Mouse (Mus musculus) megakaryocyte, embryonic 14.5 days (primary cell): ENCODE measurements around the gene Eri3.

ENCODE experiments used
- FLI1 ChIP-seq: IDR thresholded peaks from 2 replicates; pipeline ENCODE4 v1.6.1; 2012; ENCODE audit warnings: low read length, inconsistent platforms, mixed read lengths
- GATA1 ChIP-seq: IDR thresholded peaks from 3 replicates; pipeline ENCODE4 v1.6.1; 2012; ENCODE audit warnings: mixed read lengths, low read length, inconsistent platforms, borderline replicate concordance

DNA sequence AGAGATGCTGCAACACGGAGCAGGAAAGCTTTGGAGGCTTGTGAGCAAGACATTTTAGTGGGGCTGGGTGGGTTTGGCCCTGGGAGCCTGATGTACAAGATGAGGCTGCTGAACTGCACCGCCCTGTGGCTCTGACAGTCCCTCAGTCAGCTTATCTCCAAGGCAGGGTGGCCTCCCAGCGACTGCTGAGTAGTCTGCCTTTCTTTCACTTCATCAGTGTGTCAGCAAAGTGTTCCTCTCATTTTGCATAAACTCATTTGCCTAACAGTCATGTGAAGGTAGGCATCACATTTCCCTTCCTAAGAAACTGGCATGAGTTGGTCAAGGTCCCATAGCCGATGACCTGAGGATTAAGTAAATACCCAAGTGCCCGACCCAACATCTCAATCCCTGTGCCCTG is 102.6 kb downstream of the Eri3 start:
- TF ChIP-seq FLI1 (no peak), GATA1 (no peak)
